Mouse (Mus musculus) layer of hippocampus, postnatal 36 days (tissue): Measurements from ENCODE around the gene Elavl3. TPM values are rescaled to one million over a fixed set of nuclear protein-coding genes. Genes with fewer than 3 reads are reported as not detected.

Source experiments
- DNase-seq, 2 experiments: peaks; one replicate each; pipeline ENCODE4 v3.0.0; 2022
- total RNA-seq, 2 experiments: library from RNA; stranded (reverse); gene quantifications; 2 replicates each; pipeline ENCODE4 v1.2.3; 2021

The Elavl3 gene
- total RNA-seq, 2 experiments from 2014 or later: 172 to 175 TPM

DNA sequence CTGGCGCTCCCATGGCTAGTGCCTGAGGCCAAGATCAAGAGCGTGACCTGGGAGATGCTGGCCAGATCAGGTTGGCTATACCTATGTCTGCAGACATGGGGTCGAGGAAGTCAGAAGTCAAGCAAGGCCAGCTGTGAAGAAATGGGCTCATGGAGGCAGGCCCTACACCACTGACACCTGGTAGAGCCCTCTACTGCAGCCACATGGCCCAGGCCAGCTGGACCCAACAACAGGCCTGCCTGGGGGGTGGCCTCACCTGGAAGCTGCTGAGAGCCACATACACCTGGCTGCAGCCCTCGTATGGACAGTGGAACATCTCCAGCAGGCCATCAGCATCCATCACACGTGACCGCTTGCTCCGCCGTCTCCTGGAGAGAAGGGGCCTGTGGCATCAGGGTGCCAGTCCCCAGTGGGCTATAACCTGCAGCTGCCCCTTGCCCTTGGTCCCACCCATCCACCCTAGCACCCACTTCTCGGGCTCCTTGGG is 5.3 kb upstream of the Elavl3 start:
- no peak for DNase-seq

DNA sequence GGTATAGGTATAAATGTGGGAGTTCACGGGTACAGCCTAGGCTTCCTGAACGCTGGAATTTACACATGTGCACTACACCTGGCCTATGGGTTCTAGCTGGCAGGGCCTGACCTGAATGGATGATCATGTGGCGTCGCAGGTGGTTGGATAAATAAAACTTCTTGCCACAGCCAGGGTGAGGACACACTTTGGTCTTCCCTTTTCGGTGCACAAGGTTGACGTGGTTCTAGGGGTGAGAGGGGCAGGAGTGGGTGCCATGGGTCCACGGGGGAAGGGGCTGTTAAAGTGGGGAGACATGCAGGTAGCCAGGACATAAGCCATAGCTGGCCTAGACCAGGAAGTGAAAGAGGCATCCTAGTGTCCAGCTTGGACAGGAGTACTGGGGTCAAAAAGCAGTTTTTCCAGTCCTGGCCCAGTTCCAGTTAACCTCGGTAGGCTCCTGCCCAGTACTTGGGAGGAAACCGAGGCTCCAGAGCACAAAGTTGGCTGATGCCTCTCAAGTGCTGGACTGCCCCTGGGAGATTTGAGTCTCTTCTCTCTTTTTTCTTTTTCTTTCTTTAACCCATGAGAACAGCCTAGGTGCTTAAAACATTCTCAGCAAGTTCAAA is 4.6 kb upstream of the Elavl3 start:
- no peak for DNase-seq

GRCm38 (mm10) chr9:22055713-22056112 is 3.9 kb upstream of the Elavl3 start:
- DNase-seq: no peak

GRCm38 (mm10) chr9:22054411-22055076 is 2.7 kb upstream of the Elavl3 start:
- DNase-seq: peak; percentile 78 to 83

GRCm38 (mm10) chr9:22053657-22054056 is 1.8 kb upstream of the Elavl3 start:
- no peak for DNase-seq

- DNase-seq: no peak
Observed at GRCm38 (mm10) chr9:22051161-22051957, 464 bp downstream of the Elavl3 start.

- DNase-seq: peak; percentile 63 to 66
Observed at GRCm38 (mm10) chr9:22050351-22050889, 1.4 kb downstream of the Elavl3 start.

GRCm38 (mm10) chr9:22049721-22050270 is 2.0 kb downstream of the Elavl3 start:
- DNase-seq: no peak

DNA sequence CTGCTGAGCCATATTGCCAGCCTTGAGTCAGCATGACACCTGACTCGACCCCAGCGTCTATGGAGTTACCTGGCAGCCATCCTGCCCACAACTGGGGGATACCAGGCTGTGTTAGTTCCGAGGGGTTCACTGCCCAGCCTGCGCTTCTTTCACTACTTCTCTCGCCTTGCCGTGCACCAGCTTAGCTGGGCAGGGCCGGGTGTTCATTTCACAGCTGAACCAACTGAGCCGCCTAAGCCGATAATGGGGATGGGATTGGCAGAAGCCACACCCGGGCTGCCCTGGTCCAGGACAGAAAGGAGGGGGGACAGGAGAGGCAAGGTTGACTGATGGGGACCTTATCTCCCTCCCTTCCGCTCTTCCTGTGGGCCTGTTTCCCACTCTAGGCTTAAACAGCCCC is 2.5 kb downstream of the Elavl3 start:
- DNase-seq: no peak

- DNase-seq: no peak
Observed at GRCm38 (mm10) chr9:22047329-22047728, 4.5 kb downstream of the Elavl3 start.

DNA sequence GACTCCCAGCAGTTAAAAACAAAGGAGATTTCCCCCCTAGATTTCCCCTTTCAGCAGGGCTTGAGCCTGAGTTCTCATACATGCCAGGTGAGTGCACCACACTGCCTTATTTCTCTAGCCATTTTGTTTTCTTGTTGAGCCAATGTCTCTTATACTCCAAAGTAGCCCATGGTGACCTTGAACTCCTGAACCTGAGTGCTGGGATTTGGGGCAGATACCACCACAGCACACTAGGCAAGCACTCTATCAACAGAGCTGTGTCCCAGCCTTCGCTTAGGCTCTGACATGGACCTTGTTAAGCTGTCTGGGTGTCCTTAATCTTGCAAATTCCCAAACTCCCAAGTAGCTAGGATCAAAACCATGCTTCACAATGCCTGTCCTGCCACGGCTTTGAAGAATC is 10.0 kb downstream of the Elavl3 start:
- no peak for DNase-seq

DNA sequence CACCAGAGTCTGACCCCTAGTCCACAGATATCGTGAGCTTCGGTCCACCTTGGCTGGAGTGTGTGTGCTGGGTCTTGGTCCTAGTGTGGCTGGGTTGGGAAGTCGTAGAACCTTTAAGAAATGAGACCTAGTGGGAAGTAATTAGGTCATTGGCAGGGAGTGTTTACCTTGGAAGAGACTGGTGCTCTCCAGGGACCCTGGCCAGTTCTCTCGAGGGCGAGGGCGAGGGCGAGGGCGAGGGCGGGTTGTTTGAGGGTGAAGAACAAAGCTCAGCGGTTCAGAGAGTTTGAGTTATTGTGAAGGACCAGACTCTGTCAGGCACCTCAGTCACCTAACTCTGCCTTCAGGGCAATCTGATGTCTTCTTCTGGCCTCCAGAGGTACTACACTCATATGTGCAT is 14.0 kb downstream of the Elavl3 start:
- DNase-seq: no peak

DNA sequence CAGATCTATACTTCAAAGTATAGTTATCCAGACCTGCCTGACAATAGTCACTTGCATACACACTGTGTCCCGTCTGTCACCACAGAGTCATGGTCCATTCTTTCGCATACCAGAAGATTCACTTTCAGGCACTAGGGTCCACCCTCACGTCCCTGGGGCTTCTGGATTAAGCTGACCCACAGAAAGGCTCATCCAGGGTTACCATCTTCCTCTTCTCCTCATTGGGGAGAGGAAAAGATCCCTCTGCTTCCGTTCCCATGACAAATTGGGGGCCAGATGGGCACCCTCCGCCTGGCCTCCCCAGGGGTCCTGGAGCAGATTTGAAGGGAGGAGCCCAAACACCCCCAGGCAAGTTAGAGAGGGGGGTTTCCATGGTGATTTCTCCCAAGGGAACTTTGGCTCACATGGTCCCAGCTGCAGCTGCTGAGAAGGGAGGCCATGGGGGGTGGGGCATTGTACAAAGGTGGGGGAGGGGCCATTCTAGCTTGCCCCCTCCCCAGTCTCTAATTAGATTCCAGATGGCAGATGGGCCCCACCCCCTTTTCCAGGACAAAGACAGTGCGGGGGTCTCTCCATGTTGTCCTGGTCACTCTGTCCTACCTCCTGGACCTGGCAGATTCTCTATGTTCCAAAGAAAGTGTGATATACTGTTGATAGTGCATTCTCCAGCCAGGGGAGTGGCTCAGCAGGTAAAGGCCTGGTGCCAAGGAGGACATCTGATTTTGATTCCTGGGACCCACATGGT is 16.4 kb downstream of the Elavl3 start:
- no peak for DNase-seq

GRCm38 (mm10) chr9:22030386-22030785 is 21.4 kb downstream of the Elavl3 start:
- DNase-seq: no peak

GRCm38 (mm10) chr9:22028467-22028866 is 23.4 kb downstream of the Elavl3 start:
- DNase-seq: no peak

DNA sequence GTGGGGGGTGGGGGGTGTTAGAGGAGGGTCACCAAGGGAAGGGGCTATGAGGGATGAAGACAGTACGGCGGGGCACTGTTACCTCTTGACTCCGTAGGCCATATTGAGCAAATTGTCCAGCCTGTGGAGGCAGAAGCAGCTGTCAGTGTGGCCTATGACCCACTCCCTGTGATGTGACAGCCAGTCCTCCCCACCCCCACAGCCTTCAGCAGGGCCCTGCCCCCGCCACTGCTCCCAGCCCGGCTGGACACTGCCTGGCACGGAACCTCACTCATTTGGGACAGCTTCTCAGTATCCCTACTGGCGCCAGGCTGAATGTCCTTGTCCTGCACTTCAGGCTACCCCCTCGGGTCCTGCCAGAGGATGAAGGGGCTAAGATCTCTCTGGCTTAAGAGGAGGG is 27.2 kb downstream of the Elavl3 start:
- DNase-seq: no peak

- DNase-seq: no peak
Observed at GRCm38 (mm10) chr9:22017208-22017825, 34.5 kb downstream of the Elavl3 start.

DNA sequence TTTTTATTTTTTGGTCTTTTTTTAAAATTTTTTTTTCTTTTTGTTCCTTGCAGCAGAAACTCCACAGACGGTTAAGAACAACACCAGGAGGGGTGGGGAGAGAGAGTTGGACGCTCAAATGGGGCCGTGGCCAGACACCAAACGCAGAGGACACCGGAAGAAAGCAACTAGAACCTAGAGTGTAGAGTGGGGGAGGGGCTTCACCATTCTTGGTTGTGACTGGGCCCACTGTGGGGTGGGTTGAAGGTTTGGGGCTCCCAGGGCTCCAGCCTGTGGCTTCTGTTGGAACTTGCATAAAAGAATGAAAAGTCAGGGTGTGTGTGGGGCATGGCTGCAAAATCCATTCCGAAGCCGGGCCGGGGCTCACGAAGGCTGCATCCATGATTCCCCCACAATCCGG is 35.6 kb downstream of the Elavl3 start:
- no peak for DNase-seq

GRCm38 (mm10) chr9:22012731-22013130 is 39.1 kb downstream of the Elavl3 start:
- DNase-seq: no peak

DNA sequence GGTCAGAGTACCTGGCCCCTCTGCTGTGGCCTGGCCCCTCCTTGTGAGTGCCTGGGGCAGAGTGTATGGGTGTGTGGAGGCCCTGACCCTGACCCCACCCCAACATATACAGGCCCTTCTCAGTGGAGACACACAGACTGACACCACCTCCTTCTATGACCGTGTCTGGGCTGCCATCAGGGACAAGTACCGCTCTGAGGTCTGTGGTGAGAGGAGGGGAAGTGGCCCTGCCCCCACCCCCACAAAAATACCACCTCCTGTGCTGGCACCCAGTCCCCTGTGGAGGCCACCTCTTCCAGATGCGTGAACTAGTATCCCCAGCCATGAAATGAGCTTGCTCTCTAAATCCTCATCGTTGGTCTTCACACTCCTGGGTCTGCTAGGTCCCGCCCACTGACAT is 40.8 kb downstream of the Elavl3 start:
- DNase-seq: no peak

- DNase-seq: no peak
Observed at GRCm38 (mm10) chr9:22004546-22004945, 47.3 kb downstream of the Elavl3 start.

- peak in 1 of 2 experiments; percentile 58 for DNase-seq
Observed at GRCm38 (mm10) chr9:22003163-22003554, 48.7 kb downstream of the Elavl3 start.
